Mouse (Mus musculus) forebrain, embryonic 13.5 days (tissue): Measurements from ENCODE around the gene Aldh9a1. TPM values are rescaled to one million over a fixed set of nuclear protein-coding genes. Genes with fewer than 3 reads are reported as not detected.

Experiments used
- ATAC-seq: fragments of 200-750 bp; cut with Nextera tagmentation; 2 replicates; pipeline ENCODE4 v1.8.0; 2017
- H3K27ac ChIP-seq: fragments of 300-500 bp; sonication (generic); 2 replicates; pipeline ENCODE4 v1.5.1; 2015; ENCODE audit warnings: inconsistent platforms, mild to moderate bottlenecking, moderate library complexity
- H3K27me3 ChIP-seq: fragments of 300-500 bp; sonication (generic); 2 replicates; pipeline ENCODE4 v1.6.1; 2015; ENCODE audit warnings: mild to moderate bottlenecking, inconsistent platforms
- H3K36me3 ChIP-seq: fragments of 300-500 bp; sonication (generic); 2 replicates; pipeline ENCODE4 v1.6.1; 2015; ENCODE audit warnings: mild to moderate bottlenecking, inconsistent platforms; ENCODE audit not compliant: poor library complexity, severe bottlenecking
- H3K4me1 ChIP-seq: fragments of 300-500 bp; sonication (generic); 2 replicates; pipeline ENCODE4 v1.6.1; 2015; ENCODE audit warnings: inconsistent platforms
- H3K4me2 ChIP-seq: fragments of 300-500 bp; sonication (generic); 2 replicates; pipeline ENCODE4 v1.6.1; 2015; ENCODE audit warnings: inconsistent platforms, mild to moderate bottlenecking, moderate library complexity
- H3K4me3 ChIP-seq: fragments of 300-500 bp; sonication (generic); 2 replicates; pipeline ENCODE4 v1.5.1; 2015; ENCODE audit warnings: mild to moderate bottlenecking, inconsistent platforms
- H3K9ac ChIP-seq: fragments of 300-500 bp; sonication (generic); 2 replicates; pipeline ENCODE4 v1.6.1; 2015; ENCODE audit warnings: mild to moderate bottlenecking, inconsistent platforms
- H3K9me3 ChIP-seq: fragments of 300-500 bp; sonication (generic); replicated peaks from 2 replicates; pipeline ENCODE4 v1.6.1; 2016; ENCODE audit warnings: inconsistent platforms
- WGBS: fragments of 180-500 bp; shearing (Covaris S2); methylation state at CpG from one replicate; pipeline ENCODE4 v1.1.7; 2015; 5-methylcytosine and 5-hydroxymethylcytosine counted together
- polyA plus RNA-seq: library from polyadenylated mRNA; unstranded; fragments of >200 nt; fragmentation: Nextera tagmentation; extraction: Ambion mirVana; gene quantifications from 2 replicates; pipeline ENCODE4 v1.2.1, GENCODE M21; 2015

The Aldh9a1 gene
- polyA plus RNA-seq, 1 experiment from 2014 or later, result 23.2 TPM

DNA sequence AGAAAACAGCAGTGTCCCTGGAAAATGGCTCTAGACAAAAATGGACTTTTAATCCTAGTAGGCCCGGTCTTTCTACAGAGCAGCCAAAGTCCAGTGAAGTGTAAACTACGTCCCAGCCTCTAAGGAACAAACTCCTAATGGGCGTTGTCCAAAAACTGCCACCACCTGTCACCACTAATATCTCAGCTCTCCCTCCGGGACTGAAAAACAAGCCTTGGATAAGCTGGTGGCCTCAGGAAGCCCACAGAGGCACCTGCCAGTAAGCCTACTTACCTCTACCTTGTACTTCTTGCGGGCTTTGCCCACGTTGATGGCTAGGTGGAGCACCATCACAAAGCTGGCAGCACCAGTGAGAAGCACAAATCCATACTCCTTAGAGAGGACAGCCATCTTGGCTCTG lies 28.2 kb downstream of the Aldh9a1 start:
- no peak for ATAC-seq

DNA sequence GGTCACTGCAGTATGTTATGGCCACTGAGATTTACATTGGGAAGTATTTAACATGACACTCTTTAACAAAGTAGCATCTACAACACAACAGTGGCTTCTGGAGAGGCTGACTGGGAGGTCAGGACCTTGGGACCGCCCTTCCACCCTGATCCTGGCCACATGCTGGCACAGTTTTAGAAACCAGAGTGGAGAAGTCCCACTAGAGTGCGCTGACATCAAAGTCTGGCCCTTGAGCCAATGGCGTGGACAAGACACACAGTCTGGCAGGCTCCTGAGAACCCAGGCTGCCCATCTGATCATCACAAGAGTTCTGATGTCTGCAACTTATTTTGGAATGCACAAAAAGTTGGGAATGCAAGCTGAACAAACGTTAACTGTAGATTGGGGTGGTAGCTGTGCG lies 30.0 kb downstream of the Aldh9a1 start:
- Histone ChIP-seq H3K9me3 (no peaks in the 10 kb centered on the region), H3K4me1 (peaks cover 17% of the 10 kb centered on the region), H3K9ac (no peak overlapping the region), H3K27ac (no peak overlapping the region), H3K36me3 (peaks cover 10% of the 10 kb centered on the region), H3K4me3 (no peak overlapping the region), H3K4me2 (no peak overlapping the region), H3K27me3 (peaks cover 3% of the 10 kb centered on the region; the same call in 1 of the 2 replicates)
- 67% methylated on average over 5 of the region's 5 CpGs for WGBS
- ATAC-seq, result no peak

More for the DNA sequence above, 28.2 kb downstream of the Aldh9a1 start:
- Histone ChIP-seq H3K27ac (no peak overlapping the region), H3K4me2 (no peak overlapping the region), H3K9ac (no peak overlapping the region), H3K4me1 (peaks cover 17% of the 10 kb centered on the region), H3K9me3 (no peaks in the 10 kb centered on the region), H3K36me3 (peaks cover 10% of the 10 kb centered on the region), H3K4me3 (no peak overlapping the region), H3K27me3 (peaks cover 3% of the 10 kb centered on the region; the same call in 1 of the 2 replicates)
- 63% methylated on average over 6 of the region's 6 CpGs for WGBS

DNA sequence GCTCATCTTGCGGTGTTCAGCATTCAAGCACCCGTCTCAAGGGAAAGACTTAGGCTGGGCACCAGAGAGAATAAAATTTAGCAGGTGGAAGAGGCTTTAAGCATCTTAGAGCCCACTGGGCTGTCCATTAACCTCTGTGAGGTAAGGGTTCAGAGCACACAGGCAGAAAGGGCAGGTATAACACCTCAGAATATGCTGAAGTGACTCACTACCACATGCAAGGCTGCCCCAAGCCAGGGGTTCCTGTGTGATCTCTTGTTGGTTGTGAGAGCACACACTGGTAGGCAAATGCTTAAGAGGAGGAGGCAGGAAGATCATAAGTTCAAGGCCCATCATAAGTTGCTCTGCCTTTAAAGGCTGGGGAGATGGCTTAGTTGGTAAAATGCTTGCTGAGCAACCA lies 30.4 kb downstream of the Aldh9a1 start:
- Histone ChIP-seq H3K4me1 (peaks cover 15% of the 10 kb centered on the region), H3K9me3 (no peaks in the 10 kb centered on the region), H3K27me3 (no peaks in the 10 kb centered on the region), H3K4me2 (no peak overlapping the region), H3K36me3 (peaks cover 10% of the 10 kb centered on the region), H3K9ac (no peak overlapping the region), H3K4me3 (no peak overlapping the region), H3K27ac (no peak overlapping the region)
- no peak for ATAC-seq
- 84% methylated on average over 2 of the region's 2 CpGs for WGBS

DNA sequence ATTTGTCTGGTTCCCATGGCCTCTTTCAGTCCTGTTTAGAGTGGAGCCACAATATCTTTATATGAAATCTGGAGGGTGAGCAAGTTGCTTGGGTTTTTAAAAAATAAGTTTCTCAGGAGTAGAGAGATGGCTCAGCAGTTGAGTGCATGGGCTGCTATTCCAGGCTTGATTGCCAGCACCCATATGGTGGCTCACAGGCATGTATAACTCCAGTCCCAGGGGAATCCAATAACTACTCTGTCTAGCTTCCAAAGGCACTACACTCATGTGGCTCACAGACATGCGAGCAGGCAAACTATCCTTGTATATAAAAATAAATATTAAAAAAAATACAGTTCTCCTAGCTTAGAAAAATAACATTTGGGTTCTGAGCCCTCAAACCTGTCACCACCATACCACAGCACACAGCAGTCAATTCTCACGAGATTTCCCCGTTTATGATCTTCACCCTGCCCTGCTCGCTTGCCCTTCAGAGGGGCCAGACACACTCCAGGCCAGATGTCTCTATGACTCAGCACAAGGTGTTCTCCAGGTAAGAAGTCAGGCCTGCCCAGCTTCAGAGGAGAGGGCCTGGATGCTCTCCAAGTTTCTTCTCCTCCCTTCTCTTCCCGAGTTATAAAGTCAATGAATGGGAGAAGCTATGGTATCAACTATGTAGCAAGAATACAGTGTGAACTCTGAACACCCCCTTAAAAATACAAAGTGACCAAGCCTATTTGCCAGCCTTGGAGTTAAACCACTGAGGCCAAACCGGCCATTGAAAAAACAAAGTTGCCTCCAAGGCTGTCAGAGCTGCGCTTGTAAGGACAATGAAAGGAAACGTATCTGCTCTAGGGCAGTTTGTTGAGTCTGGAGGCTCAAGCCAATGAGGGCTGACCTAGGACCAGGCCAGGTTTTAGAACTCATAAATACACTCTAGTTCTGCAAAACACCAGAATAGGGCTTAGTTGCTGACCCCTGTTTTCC lies 31.5 kb downstream of the Aldh9a1 start:
- Histone ChIP-seq H3K4me1 (peaks cover 15% of the 10 kb centered on the region), H3K9me3 (no peaks in the 10 kb centered on the region), H3K9ac (no peak overlapping the region), H3K36me3 (peaks cover 3% of the 10 kb centered on the region; the same call in 1 of the 2 replicates), H3K4me2 (no peak overlapping the region), H3K27ac (no peak overlapping the region), H3K4me3 (no peak overlapping the region), H3K27me3 (no peaks in the 10 kb centered on the region)
- ATAC-seq, result no peak; the same call in 1 of the 2 replicates
- WGBS, result 90% methylated on average over 8 of the region's 8 CpGs

DNA sequence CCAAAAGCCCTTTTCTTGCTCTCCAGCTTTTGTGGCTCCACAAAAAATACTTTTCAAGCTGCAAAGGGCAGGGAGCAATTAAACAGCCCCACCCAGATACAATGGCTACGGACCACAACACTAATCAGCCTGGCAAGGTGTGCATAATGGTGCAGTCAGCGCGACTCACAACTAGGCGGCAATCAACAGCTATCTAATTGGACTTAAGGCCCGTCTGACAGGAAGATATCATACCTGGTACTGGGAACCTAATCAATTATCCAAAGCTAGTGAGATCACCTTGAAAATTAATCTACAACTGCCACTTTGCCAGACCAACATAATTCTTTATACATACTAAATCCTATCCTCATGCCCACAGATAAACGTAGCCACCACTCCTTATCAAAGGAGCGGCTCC lies 32.5 kb downstream of the Aldh9a1 start:
- Histone ChIP-seq H3K27ac (no peak overlapping the region), H3K27me3 (no peaks in the 10 kb centered on the region), H3K9me3 (no peaks in the 10 kb centered on the region), H3K9ac (no peak overlapping the region), H3K4me2 (no peak overlapping the region), H3K4me1 (peaks cover 15% of the 10 kb centered on the region), H3K36me3 (no peaks in the 10 kb centered on the region), H3K4me3 (no peak overlapping the region)
- ATAC-seq, result no peak
- 79% methylated on average over 7 of the region's 7 CpGs for WGBS

DNA sequence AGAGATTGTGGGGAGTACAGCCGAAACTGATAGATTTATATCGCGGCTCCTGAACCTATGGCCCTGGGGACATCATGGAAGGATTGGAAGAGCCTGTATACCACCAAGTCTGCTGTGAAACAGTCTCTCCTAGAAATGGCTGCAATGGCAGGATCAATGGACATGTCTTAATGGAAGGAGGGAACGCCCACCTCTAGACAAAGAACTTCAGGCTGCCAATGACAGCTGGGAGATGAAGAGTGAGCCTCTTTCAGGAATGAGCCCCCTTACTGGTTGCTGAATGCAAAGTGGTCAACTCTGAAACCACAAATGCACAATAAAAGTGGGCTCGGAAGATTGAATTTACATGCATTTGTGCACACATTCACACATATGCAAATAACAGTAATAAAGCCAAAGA lies 33.0 kb downstream of the Aldh9a1 start:
- peaks cover 13% of the 10 kb centered on the region for H3K4me1 ChIP-seq
- 78% methylated on average over 5 of the region's 5 CpGs for WGBS
- no peak overlapping the region for H3K9ac ChIP-seq
- no peak overlapping the region for H3K4me3 ChIP-seq
- H3K27ac ChIP-seq, result no peak overlapping the region
- no peak overlapping the region for H3K4me2 ChIP-seq
- H3K27me3 ChIP-seq, result no peaks in the 10 kb centered on the region
- no peaks in the 10 kb centered on the region for H3K9me3 ChIP-seq
- ATAC-seq, result no peak
- H3K36me3 ChIP-seq, result no peaks in the 10 kb centered on the region

DNA sequence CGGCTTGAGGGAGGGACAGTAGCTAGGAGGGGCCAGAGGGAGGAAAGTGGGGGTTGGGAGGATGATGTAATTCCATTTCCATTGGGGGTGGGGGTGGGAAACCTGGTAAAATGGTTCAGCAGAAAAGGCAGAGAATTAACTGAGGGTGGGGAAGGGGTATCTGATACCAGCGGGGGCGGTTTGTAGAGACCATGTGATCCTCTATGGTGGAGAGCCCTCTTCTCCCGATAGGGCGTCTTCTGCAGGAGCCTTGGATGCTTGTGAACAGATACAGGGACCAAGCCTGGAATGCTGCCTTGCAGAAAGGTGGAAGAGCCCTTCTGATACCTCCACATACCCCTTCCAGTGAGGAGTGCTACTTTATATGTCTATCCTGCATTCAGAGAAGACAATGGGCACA lies 33.4 kb downstream of the Aldh9a1 start:
- no peaks in the 10 kb centered on the region for H3K27me3 ChIP-seq
- H3K9ac ChIP-seq, result no peak overlapping the region
- WGBS, result 84% methylated on average over 5 of the region's 5 CpGs
- no peak overlapping the region for H3K4me2 ChIP-seq
- no peaks in the 10 kb centered on the region for H3K36me3 ChIP-seq
- H3K27ac ChIP-seq, result no peak overlapping the region
- no peak for ATAC-seq
- no peak overlapping the region for H3K4me3 ChIP-seq
- no peaks in the 10 kb centered on the region for H3K9me3 ChIP-seq
- H3K4me1 ChIP-seq, result peaks cover 9% of the 10 kb centered on the region; the same call in 1 of the 2 replicates

DNA sequence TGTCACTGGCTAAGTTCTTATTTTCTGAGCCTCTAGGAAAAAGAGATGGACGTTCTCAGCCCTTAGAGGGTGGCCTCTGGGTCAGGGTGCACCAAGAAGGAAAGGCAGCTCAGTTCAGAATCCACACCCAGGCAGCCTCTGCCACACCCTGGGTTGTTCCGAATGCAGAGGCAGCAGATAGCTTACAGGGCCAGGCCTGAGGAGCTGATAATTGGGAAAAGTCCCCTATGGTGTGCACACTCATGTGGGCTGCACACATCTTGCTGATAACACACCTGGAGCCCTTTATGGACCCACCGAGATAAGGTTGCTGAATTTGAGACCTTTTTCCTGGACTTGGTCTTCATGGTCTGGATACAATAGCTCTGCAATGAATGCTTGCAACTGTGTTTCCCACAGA lies 34.4 kb downstream of the Aldh9a1 start:
- Histone ChIP-seq H3K9me3 (no peaks in the 10 kb centered on the region), H3K36me3 (no peaks in the 10 kb centered on the region), H3K4me2 (no peak overlapping the region), H3K4me1 (0 out of 2 replicates have a peak, but pooled peaks cover 6% of the 10 kb centered on the region), H3K27me3 (no peaks in the 10 kb centered on the region), H3K4me3 (no peak overlapping the region), H3K27ac (no peak overlapping the region), H3K9ac (no peak overlapping the region)
- ATAC-seq, result no peak
- WGBS, result 80% methylated on average over 3 of the region's 3 CpGs

DNA sequence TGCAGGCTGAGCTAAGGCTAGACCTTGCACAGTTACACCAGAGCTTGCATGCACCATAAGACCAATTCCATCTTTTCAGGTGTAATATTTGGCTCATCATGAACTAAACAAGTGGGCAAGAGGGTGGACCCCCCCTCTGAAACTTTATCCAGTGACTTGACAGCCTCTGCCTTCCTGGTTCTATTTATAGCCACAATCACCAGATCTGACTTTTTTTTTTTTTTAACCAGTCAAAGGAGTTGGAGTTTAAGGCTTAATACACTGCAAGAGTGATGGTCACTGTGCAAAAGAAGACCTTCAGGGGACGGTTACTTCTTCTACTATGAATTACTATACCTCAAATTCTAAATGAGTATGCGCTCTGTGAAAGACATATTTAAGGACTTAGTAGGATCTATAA lies 35.4 kb downstream of the Aldh9a1 start:
- Histone ChIP-seq H3K27me3 (no peaks in the 10 kb centered on the region), H3K4me3 (no peak overlapping the region), H3K4me2 (no peak overlapping the region), H3K9ac (no peak overlapping the region), H3K9me3 (no peaks in the 10 kb centered on the region), H3K36me3 (no peaks in the 10 kb centered on the region), H3K4me1 (0 out of 2 replicates have a peak, but pooled peaks cover 6% of the 10 kb centered on the region), H3K27ac (no peak overlapping the region)
- WGBS, result 97% methylated on average over 2 of the region's 2 CpGs
- no peak for ATAC-seq

DNA sequence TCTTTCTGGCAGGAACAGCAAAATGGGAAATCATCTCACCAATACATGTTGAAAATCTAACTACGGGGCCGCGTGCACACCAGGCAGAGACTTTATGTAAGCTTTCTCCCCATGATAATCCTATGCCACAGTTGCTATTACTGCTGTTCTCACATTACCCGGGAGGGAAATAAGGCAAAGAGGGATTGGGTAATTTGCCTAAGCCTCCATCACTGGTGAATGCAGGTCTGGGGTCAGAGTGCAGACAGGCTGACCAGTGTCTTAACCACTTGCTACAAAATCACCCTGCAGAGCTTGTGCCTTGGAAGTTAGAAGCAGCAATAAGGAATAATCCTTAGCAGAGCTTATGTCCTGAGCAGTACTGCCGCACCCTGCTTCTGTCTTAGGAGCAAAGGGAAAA lies 35.8 kb downstream of the Aldh9a1 start:
- Histone ChIP-seq H3K9ac (no peak overlapping the region), H3K27me3 (no peaks in the 10 kb centered on the region), H3K27ac (no peak overlapping the region), H3K4me2 (no peak overlapping the region), H3K4me1 (0 out of 2 replicates have a peak, but pooled peaks cover 6% of the 10 kb centered on the region), H3K9me3 (no peaks in the 10 kb centered on the region), H3K4me3 (no peak overlapping the region), H3K36me3 (no peaks in the 10 kb centered on the region)
- WGBS, result 57% methylated on average over 5 of the region's 5 CpGs
- no peak for ATAC-seq

DNA sequence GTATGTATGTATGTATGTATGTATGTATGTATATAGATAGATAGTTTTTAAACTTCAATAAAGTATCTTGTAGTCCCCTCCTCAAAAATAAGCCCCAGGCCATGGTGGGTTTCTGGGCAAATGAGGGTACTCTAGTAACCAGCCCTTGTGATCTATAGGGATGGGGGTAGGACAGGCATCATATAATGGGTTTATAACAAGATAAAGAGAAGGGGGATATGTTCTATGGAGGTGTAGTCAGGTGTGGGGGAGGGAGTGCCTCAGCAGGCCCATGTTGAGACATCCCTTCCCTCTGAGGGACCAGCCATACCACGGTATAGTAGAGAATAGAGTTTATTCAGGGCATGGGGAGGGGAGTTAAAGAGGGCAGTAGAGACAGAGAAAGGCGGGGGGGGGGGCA lies 36.7 kb downstream of the Aldh9a1 start:
- Histone ChIP-seq H3K4me3 (no peak overlapping the region), H3K27me3 (0 out of 2 replicates have a peak, but pooled peaks cover 2% of the 10 kb centered on the region), H3K9me3 (no peaks in the 10 kb centered on the region), H3K4me2 (no peak overlapping the region), H3K9ac (no peak overlapping the region), H3K36me3 (no peaks in the 10 kb centered on the region), H3K4me1 (0 out of 2 replicates have a peak, but pooled peaks cover 6% of the 10 kb centered on the region), H3K27ac (no peak overlapping the region)
- 45% methylated on average over 2 of the region's 2 CpGs for WGBS
- no peak for ATAC-seq

DNA sequence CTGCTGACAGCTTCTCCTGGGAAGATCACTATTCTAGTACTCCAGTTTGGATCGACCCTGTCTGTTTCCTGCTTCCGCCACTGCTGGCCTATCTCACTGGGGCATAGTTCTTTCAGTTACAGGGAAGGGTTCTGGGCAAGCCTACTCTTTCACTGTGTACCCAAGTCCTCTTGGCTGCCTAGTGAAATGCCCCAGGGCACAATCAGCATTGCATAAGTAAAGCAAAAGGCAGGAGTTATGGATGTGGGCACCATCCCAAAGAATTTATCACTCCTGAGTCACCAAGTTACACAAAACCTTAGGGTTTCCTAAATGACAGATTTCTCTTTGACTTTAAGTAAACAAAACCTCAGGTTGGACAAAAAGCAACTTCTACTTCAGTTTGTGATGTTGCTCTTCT lies 37.5 kb downstream of the Aldh9a1 start:
- H3K9me3 ChIP-seq, result no peaks in the 10 kb centered on the region
- WGBS, result 77% methylated on average over 2 of the region's 2 CpGs
- peaks cover 3% of the 10 kb centered on the region; the same call in 1 of the 2 replicates for H3K27me3 ChIP-seq
- no peak overlapping the region for H3K4me2 ChIP-seq
- no peaks in the 10 kb centered on the region for H3K36me3 ChIP-seq
- H3K27ac ChIP-seq, result no peak overlapping the region
- H3K4me1 ChIP-seq, result 0 out of 2 replicates have a peak, but pooled peaks cover 6% of the 10 kb centered on the region
- no peak for ATAC-seq
- H3K4me3 ChIP-seq, result no peak overlapping the region
- no peak overlapping the region for H3K9ac ChIP-seq
